Mouse (Mus musculus) E14TG2a.4 (cell line): ENCODE results near the gene Tjp2.
"Not testable (repeated sequence)": the region's sequence is repeated elsewhere in the genome, so short reads cannot be mapped to it uniquely, and the experiment has no call there.

ENCODE experiments used
- CTCF ChIP-seq: conservative IDR thresholded peaks from 2 replicates; pipeline ENCODE4 v1.5.1; 2014; ENCODE audit warnings: low read length
- NANOG ChIP-seq: IDR thresholded peaks from 2 replicates; pipeline ENCODE4 v1.6.1; 2014; ENCODE audit warnings: borderline replicate concordance, low read length, mixed read lengths
- POU5F1 ChIP-seq: IDR thresholded peaks from 2 replicates; pipeline ENCODE4 v1.6.1; 2014; ENCODE audit warnings: low read length, borderline replicate concordance

- TF ChIP-seq CTCF, POU5F1, NANOG: not testable (repeated sequence)
Observed at GRCm38 (mm10) chr19:24092060-24092459, 132.8 kb downstream of the Tjp2 start.
